28 mouse cellular contexts compared by ENCODE assay signal in genomic region chr1:34070474-34070873, GRCm38 (mm10).
A peak's percentile ranks its signal among the peaks of the same experiment; 100 is the strongest.
DNase-seq lines count a peak whose midpoint lies in the region; ATAC-seq and TF ChIP-seq lines count a peak whose summit lies in the region.
"Had no signal": no experiment of that assay in that cellular context is flagged by ENCODE, and none has a peak within 500 bp of the region (broad histone marks: within the 10 kb centered on the region; RNA-seq: fewer than 3 reads in every experiment).

No protein-coding gene starts in this region.

- no peak overlapping the region for H3K27ac ChIP-seq in midbrain, embryonic 11.5 days (ENCODE audit: low read depth, low read length)
- H3K27ac ChIP-seq in midbrain, embryonic 13.5 days, result no peak overlapping the region
- H3K27ac ChIP-seq in ES-Bruce4 (ENCODE audit: insufficient read depth, low read length), result peak overlapping the region; percentile 68
- H3K27ac ChIP-seq: embryonic facial prominence, embryonic 10.5 days; embryonic facial prominence, embryonic 15.5 days; gastrocnemius, adult 2 months; heart, adult 2 months; limb, embryonic 12.5 days; liver, embryonic 15.5 days had no signal

- TF ChIP-seq POLR2A in ES-Bruce4 (IDR thresholded peaks at IDR 0.05; ENCODE audit: insufficient read depth, low read length), result no peak

- H3K9me3 ChIP-seq in midbrain, embryonic 11.5 days (ENCODE audit: control insufficient read depth, low read length), result no peaks in the 10 kb centered on the region
- H3K9me3 ChIP-seq in midbrain, embryonic 13.5 days, result no peaks in the 10 kb centered on the region
- no peaks in the 10 kb centered on the region for H3K9me3 ChIP-seq in ES-Bruce4 (replicated peaks; ENCODE audit: control insufficient read depth, insufficient read depth, low read length, poor library complexity, severe bottlenecking)
- H3K9me3 ChIP-seq: embryonic facial prominence, embryonic 10.5 days; embryonic facial prominence, embryonic 15.5 days; hindbrain, embryonic 13.5 days; limb, embryonic 12.5 days; liver, embryonic 15.5 days had no signal

- no peak overlapping the region for H3K4me3 ChIP-seq in midbrain, embryonic 11.5 days (ENCODE audit: low read depth, low read length)
- H3K4me3 ChIP-seq in midbrain, embryonic 13.5 days (replicated peaks), result no peak overlapping the region
- H3K4me3 ChIP-seq in ES-Bruce4 (ENCODE audit: low read depth, low read length), result 0 out of 2 replicates have a peak overlapping the region, but pooled peaks have one; percentile 18
- H3K4me3 ChIP-seq: embryonic facial prominence, embryonic 10.5 days; embryonic facial prominence, embryonic 15.5 days; gastrocnemius, adult 2 months; heart, adult 2 months; hindbrain, embryonic 13.5 days; limb, embryonic 12.5 days; liver, embryonic 15.5 days had no signal

- H3K4me2 ChIP-seq in midbrain, embryonic 11.5 days, result no peak overlapping the region
- H3K4me2 ChIP-seq in midbrain, embryonic 13.5 days (replicated peaks), result no peak overlapping the region
- H3K4me2 ChIP-seq: embryonic facial prominence, embryonic 15.5 days; hindbrain, embryonic 13.5 days; limb, embryonic 12.5 days; liver, embryonic 15.5 days; lung, embryonic 14.5 days had no signal

- peak; percentile 86 for DNase-seq in heart, adult 11 months
- no peak for DNase-seq in heart, postnatal 4 days
- peak; percentile 33 for DNase-seq in midbrain, embryonic 11.5 days (ENCODE audit: low spot score, missing footprints)
- DNase-seq in embryo, embryonic 9.5 days (ENCODE audit: extremely low spot score), result no peak
- no peak for DNase-seq in left cerebral cortex, postnatal 36 days (ENCODE audit: low spot score in 2 of 2)
- DNase-seq: adrenal gland, adult 8-10 months; cerebellum, adult 2 months; cerebellum, postnatal 14 days; gastrocnemius, adult 2 months; gastrocnemius, postnatal 36 days; kidney, adult 9 months; kidney, postnatal 10 days; layer of hippocampus, adult 9-11 months; lung, embryonic 14.5 days; lung, postnatal 14 days; right cerebral cortex, postnatal 25 days had no signal

- H3K36me3 ChIP-seq in midbrain, embryonic 11.5 days (ENCODE audit: control insufficient read depth, insufficient read depth, low read length), result no peaks in the 10 kb centered on the region
- H3K36me3 ChIP-seq in midbrain, embryonic 13.5 days, result no peaks in the 10 kb centered on the region
- H3K36me3 ChIP-seq in ES-Bruce4 (ENCODE audit: control insufficient read depth, insufficient read depth, low read length, poor library complexity, severe bottlenecking), result no peaks in the 10 kb centered on the region
- H3K36me3 ChIP-seq: embryonic facial prominence, embryonic 10.5 days; embryonic facial prominence, embryonic 15.5 days; hindbrain, embryonic 13.5 days; limb, embryonic 12.5 days; liver, embryonic 15.5 days had no signal

- TF ChIP-seq CTCF in ES-Bruce4 (IDR thresholded peaks at IDR 0.05; ENCODE audit: low read depth, low read length), result no peak

- no peaks in the 10 kb centered on the region for H3K27me3 ChIP-seq in midbrain, embryonic 11.5 days (ENCODE audit: control insufficient read depth, insufficient read depth, low read length)
- no peaks in the 10 kb centered on the region for H3K27me3 ChIP-seq in midbrain, embryonic 13.5 days
- no peaks in the 10 kb centered on the region for H3K27me3 ChIP-seq in ES-Bruce4 (ENCODE audit: control insufficient read depth, insufficient read depth, low read length, poor library complexity, severe bottlenecking)
- H3K27me3 ChIP-seq: embryonic facial prominence, embryonic 15.5 days; hindbrain, embryonic 13.5 days; limb, embryonic 12.5 days; liver, embryonic 15.5 days had no signal

- ATAC-seq in midbrain, embryonic 11.5 days (ENCODE audit: low FRiP score), result no peak
- ATAC-seq in midbrain, embryonic 13.5 days, result no peak
- peak; percentile 55 to 68; a peak in 3 of 4 replicates for ATAC-seq in hematopoietic stem cell, adult 5-6 weeks (replicated peaks in 1 of 2; ENCODE audit: insufficient read depth in 1 of 2, low FRiP score in 2 of 2, low TSS enrichment in 1 of 2, low read depth in 1 of 2, poor library complexity in 2 of 2, severe bottlenecking in 2 of 2)
- ATAC-seq: forebrain, embryonic 14.5 days; intestine, postnatal 0 days; midbrain, embryonic 16.5 days had no signal

- peaks cover 14% of the 10 kb centered on the region for H3K4me1 ChIP-seq in midbrain, embryonic 11.5 days (ENCODE audit: control insufficient read depth, insufficient read depth, low read length)
- H3K4me1 ChIP-seq in midbrain, embryonic 13.5 days (replicated peaks), result peaks cover 25% of the 10 kb centered on the region
- peaks cover 15% of the 10 kb centered on the region for H3K4me1 ChIP-seq in ES-Bruce4 (ENCODE audit: control insufficient read depth, insufficient read depth, low read length)

- H3K9ac ChIP-seq in midbrain, embryonic 11.5 days (ENCODE audit: low read length), result no peak overlapping the region
- H3K9ac ChIP-seq in midbrain, embryonic 13.5 days (replicated peaks), result no peak overlapping the region
- H3K9ac ChIP-seq in ES-Bruce4 (ENCODE audit: low read depth, poor library complexity, severe bottlenecking), result peak overlapping the region; percentile 14; the same call in 1 of the 2 replicates
- H3K9ac ChIP-seq: embryonic facial prominence, embryonic 15.5 days; hindbrain, embryonic 13.5 days; limb, embryonic 12.5 days; liver, embryonic 15.5 days; lung, embryonic 14.5 days had no signal

- intact Hi-C loops in left cerebral cortex, postnatal 36 days (cut with DNase I), result no loop called here

- TF ChIP-seq EP300 in ES-Bruce4 (IDR thresholded peaks at IDR 0.05; ENCODE audit: insufficient read depth, low read depth, low read length), result no peak

- WGBS in midbrain, embryonic 11.5 days, result 87% methylated on average over 7 of the region's 7 CpGs
- WGBS in midbrain, embryonic 13.5 days, result 88% methylated on average over 7 of the region's 7 CpGs

Comparison
In these comparisons a context has a peak if more than half of its experiments do, and no peak if none do; other contexts are left out.
1. DNase-seq: peak in heart, adult 11 months (single experiment) and midbrain, embryonic 11.5 days (single experiment); none in heart, postnatal 4 days (single experiment), embryo, embryonic 9.5 days (single experiment) and left cerebral cortex, postnatal 36 days (0 of 2).
2. ATAC-seq: peak in hematopoietic stem cell, adult 5-6 weeks (2 of 2); none in midbrain, embryonic 11.5 days (single experiment) and midbrain, embryonic 13.5 days (single experiment).